Mouse (Mus musculus): ENCODE measurements around the gene Sp9. TPM values are rescaled to one million over a fixed set of nuclear protein-coding genes. Genes with fewer than 3 reads are reported as not detected.

Gene Sp9
- total and polyA plus RNA-seq, 3 experiments: 0.23 to 0.43 (median 0.27) TPM

GRCm38 (mm10) chr2:73263794-73264610 lies 7.7 kb upstream of the Sp9 start:
- no peak overlapping the region for H3K4me3 ChIP-seq (ENCODE audit: low read depth, low read length)
- ATAC-seq (ENCODE audit: extremely low read depth, insufficient number of reproducible peaks, low FRiP score, poor library complexity, severe bottlenecking) (no peak), DNase-seq (ENCODE audit: low spot score) (no peak)
- no peaks in the 10 kb centered on the region; the same call in 1 of the 2 replicates for H3K9me3 ChIP-seq (replicated peaks)
- H3K36me3 ChIP-seq (replicated peaks): no peaks in the 10 kb centered on the region
- peaks cover 11% of the 10 kb centered on the region for H3K4me1 ChIP-seq (ENCODE audit: insufficient read depth, low read depth, low read length)
- TF ChIP-seq TAL1 (conservative IDR thresholded peaks at IDR 0.05; ENCODE audit: low read depth, low read length): no peak
- no peak for TF ChIP-seq GATA1 (IDR thresholded peaks at IDR 0.05; ENCODE audit: borderline replicate concordance, low read length)
- TF ChIP-seq GATA2 (IDR thresholded peaks at IDR 0.05; ENCODE audit: borderline replicate concordance, low read depth, low read length): no peak
- TF ChIP-seq CTCF (IDR thresholded peaks at IDR 0.05; ENCODE audit: low read depth, low read length): no peak
- no peak for TF ChIP-seq POLR2AphosphoS5 (IDR thresholded peaks at IDR 0.05; ENCODE audit: insufficient replicate concordance, low read depth, low read length)
- peaks cover 44% of the 10 kb centered on the region for H3K27me3 ChIP-seq (ENCODE audit: insufficient read depth, low read length)

- no peak for TF ChIP-seq GATA2 (IDR thresholded peaks at IDR 0.05; ENCODE audit: borderline replicate concordance, low read depth, low read length)
- no peak for TF ChIP-seq GATA1 (IDR thresholded peaks at IDR 0.05; ENCODE audit: borderline replicate concordance, low read length)
- no peak for TF ChIP-seq POLR2AphosphoS5 (IDR thresholded peaks at IDR 0.05; ENCODE audit: insufficient replicate concordance, low read depth, low read length)
- TF ChIP-seq CTCF (IDR thresholded peaks at IDR 0.05; ENCODE audit: low read depth, low read length): no peak
- no peak for TF ChIP-seq TAL1 (conservative IDR thresholded peaks at IDR 0.05; ENCODE audit: low read depth, low read length)
- H3K27me3 ChIP-seq (ENCODE audit: insufficient read depth, low read length): peaks cover 46% of the 10 kb centered on the region
- H3K4me3 ChIP-seq (ENCODE audit: low read depth, low read length): no peak overlapping the region
- H3K4me1 ChIP-seq (ENCODE audit: insufficient read depth, low read depth, low read length): peaks cover 11% of the 10 kb centered on the region
- no peaks in the 10 kb centered on the region for H3K36me3 ChIP-seq (replicated peaks)
- H3K9me3 ChIP-seq (replicated peaks): no peaks in the 10 kb centered on the region; the same call in 1 of the 2 replicates
- DNase-seq (ENCODE audit: low spot score) (no peak), ATAC-seq (ENCODE audit: extremely low read depth, insufficient number of reproducible peaks, low FRiP score, poor library complexity, severe bottlenecking) (no peak)
These were observed 7.0 kb upstream of the Sp9 start for GRCm38 (mm10) chr2:73264611-73265195.

- DNase-seq (ENCODE audit: low spot score): no peak
- TF ChIP-seq GATA1 (IDR thresholded peaks at IDR 0.05; ENCODE audit: borderline replicate concordance, low read length) (no peak), GATA2 (IDR thresholded peaks at IDR 0.05; ENCODE audit: borderline replicate concordance, low read depth, low read length) (no peak), TAL1 (conservative IDR thresholded peaks at IDR 0.05; ENCODE audit: low read depth, low read length) (no peak), POLR2AphosphoS5 (IDR thresholded peaks at IDR 0.05; ENCODE audit: insufficient replicate concordance, low read depth, low read length) (no peak), CTCF (IDR thresholded peaks at IDR 0.05; ENCODE audit: low read depth, low read length) (no peak)
- Histone ChIP-seq H3K4me3 (ENCODE audit: low read depth, low read length) (no peak overlapping the region; the same call in 1 of the 2 replicates), H3K9me3 (replicated peaks) (no peaks in the 10 kb centered on the region; the same call in 1 of the 2 replicates), H3K36me3 (replicated peaks) (no peaks in the 10 kb centered on the region), H3K27me3 (ENCODE audit: insufficient read depth, low read length) (peaks cover 57% of the 10 kb centered on the region), H3K4me1 (ENCODE audit: insufficient read depth, low read depth, low read length) (peaks cover 15% of the 10 kb centered on the region)
- no peak for ATAC-seq (ENCODE audit: extremely low read depth, insufficient number of reproducible peaks, low FRiP score, poor library complexity, severe bottlenecking)
These were observed 5.7 kb upstream of the Sp9 start for GRCm38 (mm10) chr2:73266011-73266410.

- ATAC-seq (ENCODE audit: extremely low read depth, insufficient number of reproducible peaks, low FRiP score, poor library complexity, severe bottlenecking) (no peak), DNase-seq (ENCODE audit: low spot score) (no peak)
- Histone ChIP-seq H3K36me3 (replicated peaks) (no peaks in the 10 kb centered on the region), H3K27me3 (ENCODE audit: insufficient read depth, low read length) (peaks cover 61% of the 10 kb centered on the region), H3K9me3 (replicated peaks) (peaks cover 2% of the 10 kb centered on the region; the same call in 1 of the 2 replicates), H3K4me1 (ENCODE audit: insufficient read depth, low read depth, low read length) (peaks cover 18% of the 10 kb centered on the region), H3K4me3 (ENCODE audit: low read depth, low read length) (no peak overlapping the region)
- no peak for TF ChIP-seq TAL1 (conservative IDR thresholded peaks at IDR 0.05; ENCODE audit: low read depth, low read length)
These were observed 5.1 kb upstream of the Sp9 start for GRCm38 (mm10) chr2:73266623-73267022.

- no peak overlapping the region for H3K4me3 ChIP-seq (ENCODE audit: low read depth, low read length)
- DNase-seq (ENCODE audit: low spot score) (no peak), ATAC-seq (ENCODE audit: extremely low read depth, insufficient number of reproducible peaks, low FRiP score, poor library complexity, severe bottlenecking) (no peak)
- TF ChIP-seq GATA2 (IDR thresholded peaks at IDR 0.05; ENCODE audit: borderline replicate concordance, low read depth, low read length) (no peak), TAL1 (conservative IDR thresholded peaks at IDR 0.05; ENCODE audit: low read depth, low read length) (no peak), CTCF (IDR thresholded peaks at IDR 0.05; ENCODE audit: low read depth, low read length) (no peak), POLR2AphosphoS5 (IDR thresholded peaks at IDR 0.05; ENCODE audit: insufficient replicate concordance, low read depth, low read length) (no peak), GATA1 (IDR thresholded peaks at IDR 0.05; ENCODE audit: borderline replicate concordance, low read length) (no peak)
- no peaks in the 10 kb centered on the region for H3K36me3 ChIP-seq (replicated peaks)
- H3K27me3 ChIP-seq (ENCODE audit: insufficient read depth, low read length): peaks cover 64% of the 10 kb centered on the region
- peaks cover 2% of the 10 kb centered on the region; the same call in 1 of the 2 replicates for H3K9me3 ChIP-seq (replicated peaks)
- peaks cover 21% of the 10 kb centered on the region for H3K4me1 ChIP-seq (ENCODE audit: insufficient read depth, low read depth, low read length)
These were observed 4.5 kb upstream of the Sp9 start for GRCm38 (mm10) chr2:73267231-73267630.

- Histone ChIP-seq H3K4me1 (ENCODE audit: insufficient read depth, low read depth, low read length) (peaks cover 24% of the 10 kb centered on the region), H3K9me3 (replicated peaks) (peaks cover 5% of the 10 kb centered on the region), H3K27me3 (ENCODE audit: insufficient read depth, low read length) (peaks cover 70% of the 10 kb centered on the region), H3K4me3 (ENCODE audit: low read depth, low read length) (no peak overlapping the region), H3K36me3 (replicated peaks) (no peaks in the 10 kb centered on the region)
- ATAC-seq (ENCODE audit: extremely low read depth, insufficient number of reproducible peaks, low FRiP score, poor library complexity, severe bottlenecking) (no peak), DNase-seq (ENCODE audit: low spot score) (no peak)
- TF ChIP-seq POLR2AphosphoS5 (IDR thresholded peaks at IDR 0.05; ENCODE audit: insufficient replicate concordance, low read depth, low read length) (no peak), TAL1 (conservative IDR thresholded peaks at IDR 0.05; ENCODE audit: low read depth, low read length) (no peak), CTCF (IDR thresholded peaks at IDR 0.05; ENCODE audit: low read depth, low read length) (no peak), GATA2 (IDR thresholded peaks at IDR 0.05; ENCODE audit: borderline replicate concordance, low read depth, low read length) (no peak), GATA1 (IDR thresholded peaks at IDR 0.05; ENCODE audit: borderline replicate concordance, low read length) (no peak)
These were observed 3.9 kb upstream of the Sp9 start for GRCm38 (mm10) chr2:73267818-73268217.
